Mouse (Mus musculus): Measurements from ENCODE around the gene Epb41l2.

Epb41l2 gene

DNA sequence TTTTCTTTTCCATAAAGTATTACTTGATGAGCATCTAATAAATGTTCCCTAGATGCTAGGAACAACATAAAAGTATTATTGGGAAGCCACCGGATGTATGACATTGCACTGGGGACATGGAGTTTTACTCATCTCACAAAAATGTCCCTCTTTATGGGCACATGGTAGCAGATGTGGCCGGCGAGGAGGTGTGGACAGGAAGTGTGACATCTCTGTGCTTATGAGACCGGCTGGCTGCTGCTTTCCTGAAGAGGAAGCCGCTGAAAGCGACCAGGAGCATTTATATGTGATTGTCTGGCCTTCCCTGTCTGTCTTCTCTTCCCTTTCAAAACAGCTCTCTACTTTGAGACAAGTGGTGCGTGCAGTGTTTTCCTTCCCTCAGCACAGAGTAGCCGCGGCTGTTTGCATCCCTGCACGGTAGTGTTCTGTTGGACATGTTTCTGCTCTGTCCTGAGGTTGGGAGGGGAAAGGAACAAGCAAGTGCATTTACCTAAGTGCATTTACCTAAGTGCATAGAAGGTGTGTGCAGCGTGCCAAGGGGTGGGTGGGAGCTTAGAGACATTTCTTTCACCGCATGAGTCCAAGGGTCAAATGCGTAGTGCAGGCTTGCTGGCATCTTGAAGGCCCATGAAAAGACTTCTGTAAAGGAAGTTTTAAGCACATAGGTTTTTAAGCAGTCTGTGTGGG, 74.9 kb downstream of the Epb41l2 start:
- DNase-seq (ENCODE audit: low read depth, low spot score) = no peak

DNA sequence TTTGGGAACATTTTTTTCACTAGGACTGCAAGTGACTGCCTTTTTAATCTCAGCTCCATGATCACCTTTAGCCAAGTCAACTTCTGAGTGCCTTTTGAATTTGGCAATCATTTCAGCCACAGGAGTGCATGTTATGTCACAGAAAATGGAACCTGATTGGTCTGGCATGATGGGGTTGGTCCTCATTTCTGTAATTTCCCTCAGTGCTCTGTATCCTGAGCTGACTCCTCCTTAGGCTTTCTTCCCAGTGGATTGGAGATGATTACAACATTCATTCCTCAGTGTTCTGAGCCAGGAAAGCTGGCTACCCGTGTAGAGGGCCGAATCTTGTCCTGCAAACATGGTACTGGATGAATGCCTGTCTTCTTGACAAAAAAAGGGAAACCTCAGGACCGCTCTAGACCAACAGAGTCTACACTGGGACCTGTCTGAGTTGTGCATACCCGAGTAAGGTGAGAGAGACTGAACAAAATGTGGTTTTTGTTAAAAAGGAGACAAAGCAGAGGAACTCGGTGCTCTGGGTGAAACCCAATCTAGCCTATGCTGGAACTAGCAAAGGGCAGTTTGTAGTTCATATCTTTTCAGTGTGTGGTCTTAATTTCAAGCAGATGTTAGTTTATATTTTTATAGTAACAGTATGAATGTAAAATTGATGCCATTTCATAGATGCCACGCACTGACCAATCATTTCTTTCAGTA, 77.3 kb downstream of the Epb41l2 start:
- DNase-seq (ENCODE audit: low read depth, low spot score) = no peak

DNA sequence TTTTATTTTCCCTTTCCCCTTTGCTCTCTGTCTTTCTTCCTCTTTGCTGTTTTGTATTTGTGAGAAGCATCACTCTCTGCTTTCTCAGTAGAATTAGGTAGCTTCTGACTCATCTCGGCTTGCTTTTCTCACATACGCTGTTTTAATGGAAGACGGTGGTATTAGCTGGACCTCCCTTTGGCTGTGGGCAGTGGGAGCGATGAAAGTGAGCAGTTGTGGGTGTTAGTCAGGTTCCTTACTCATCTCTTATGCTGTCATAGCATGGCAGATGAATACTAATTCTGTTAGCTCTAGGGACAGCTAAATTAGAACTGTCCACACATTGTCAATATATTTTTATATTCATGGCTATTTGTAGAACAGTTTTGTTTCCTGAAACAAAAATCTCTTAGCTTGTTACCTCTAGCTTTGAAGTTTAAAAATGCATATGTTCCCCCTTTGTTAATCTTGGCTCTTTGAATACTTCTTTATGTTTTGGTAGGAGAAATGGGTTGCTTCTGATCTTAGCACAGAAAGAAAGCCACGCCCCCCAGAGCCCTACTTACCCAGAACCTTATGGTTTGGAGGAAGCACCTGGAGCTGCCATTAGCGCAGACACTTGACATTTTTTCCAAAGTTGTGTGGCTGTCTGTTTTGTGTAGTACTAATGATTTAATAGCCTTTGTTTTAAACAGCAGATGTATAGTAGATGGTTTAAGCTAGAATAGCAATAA, 78.1 kb downstream of the Epb41l2 start:
- no peak for DNase-seq (ENCODE audit: low read depth, low spot score)

DNA sequence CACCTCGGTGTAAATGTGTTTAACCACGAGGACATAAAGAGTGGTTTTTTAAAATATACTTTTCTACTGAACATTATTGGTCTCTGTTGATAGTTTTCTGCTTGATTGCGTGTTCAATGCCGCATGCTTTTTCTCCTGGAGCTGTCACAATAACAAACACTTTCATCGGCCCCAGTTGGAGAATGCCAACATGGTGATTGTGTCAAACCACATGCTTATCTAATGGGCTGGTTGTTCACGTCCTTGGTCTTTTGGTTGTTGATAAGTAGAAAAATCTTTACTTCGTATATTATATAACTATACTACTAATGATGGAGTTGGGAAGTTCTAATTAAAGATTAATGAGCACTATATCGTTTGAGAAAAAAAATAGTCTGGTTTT, 78.7 kb downstream of the Epb41l2 start:
- no peak for DNase-seq (ENCODE audit: low read depth, low spot score)

DNA sequence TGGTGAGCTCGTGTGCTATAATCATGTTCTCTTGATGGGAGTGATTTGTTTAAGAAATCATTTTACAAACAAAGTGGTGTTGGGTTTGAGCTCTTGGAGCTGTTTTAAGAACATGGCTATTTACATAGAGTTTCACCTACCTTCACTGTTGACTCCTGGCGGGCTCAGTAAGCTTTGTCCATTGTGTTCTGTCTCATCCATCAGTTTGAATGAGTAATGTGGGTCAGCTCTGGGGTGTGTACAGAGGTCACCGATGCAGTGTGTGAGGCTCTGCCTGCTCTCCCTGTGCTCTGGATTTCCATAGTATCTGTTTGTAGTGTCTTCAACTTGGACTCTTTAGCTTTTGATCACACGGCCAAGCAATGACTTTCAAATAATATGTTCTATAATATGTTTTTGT, 79.6 kb downstream of the Epb41l2 start:
- no peak for DNase-seq (ENCODE audit: low read depth, low spot score)

DNA sequence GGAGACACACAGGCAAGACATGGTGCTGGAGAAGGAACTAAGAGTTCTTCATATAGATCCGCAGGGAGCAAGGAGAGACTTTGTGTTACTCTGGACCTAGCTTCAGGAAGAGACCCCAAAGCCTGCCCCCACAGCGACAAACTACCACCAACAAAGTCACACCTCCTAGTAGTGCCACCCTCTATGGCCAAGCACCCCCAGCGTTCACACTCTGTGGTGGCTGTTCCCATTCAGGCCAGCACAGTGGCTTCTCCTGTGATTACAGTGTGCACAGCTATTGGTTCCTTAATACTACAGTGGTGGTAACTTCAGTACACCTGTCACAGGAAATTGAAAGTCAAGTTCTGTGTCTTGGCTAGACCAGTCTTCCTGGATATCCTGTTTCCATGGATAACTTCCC, 80.3 kb downstream of the Epb41l2 start:
- no peak for DNase-seq (ENCODE audit: low read depth, low spot score)

DNA sequence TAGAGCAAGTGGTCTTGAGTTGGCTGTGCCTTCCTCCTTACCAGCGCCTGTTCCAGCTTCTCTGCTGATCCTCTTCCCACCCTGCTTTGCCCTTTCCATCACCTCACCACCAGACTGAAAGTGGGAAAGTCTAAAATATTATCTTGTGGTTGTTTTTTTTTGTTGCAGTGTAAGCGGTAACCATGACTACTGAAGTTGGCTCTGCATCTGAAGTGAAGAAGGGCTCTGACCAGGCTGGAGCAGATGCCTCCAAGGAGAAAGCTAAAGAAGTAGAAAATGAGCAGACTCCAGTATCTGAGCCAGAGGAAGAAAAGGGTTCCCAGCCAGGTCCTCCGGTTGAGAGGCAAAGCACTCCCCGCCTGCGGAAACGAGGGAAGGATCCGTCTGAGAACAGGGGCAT, 81.8 kb downstream of the Epb41l2 start:
- DNase-seq (ENCODE audit: low read depth, low spot score) = no peak

DNA sequence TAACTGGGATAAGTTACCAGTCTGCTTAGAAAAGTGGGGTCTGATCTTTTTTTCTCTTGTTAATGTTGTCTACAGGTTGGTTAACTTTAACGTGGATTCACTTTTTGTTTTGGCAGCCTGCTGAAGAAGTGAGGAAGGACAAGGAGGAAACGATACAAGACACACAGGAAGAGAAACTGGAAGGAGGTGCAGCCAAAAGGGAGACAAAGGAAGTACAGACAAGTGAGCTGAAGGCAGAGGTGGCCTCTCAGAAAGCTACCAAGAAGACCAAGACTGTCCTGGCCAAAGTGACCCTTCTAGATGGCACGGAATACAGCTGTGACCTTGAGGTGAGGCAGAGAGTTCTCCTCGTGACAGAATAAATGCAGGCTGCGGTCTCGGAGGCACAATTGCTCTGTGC, 84.0 kb downstream of the Epb41l2 start:
- no peak for DNase-seq (ENCODE audit: low read depth, low spot score)

DNA sequence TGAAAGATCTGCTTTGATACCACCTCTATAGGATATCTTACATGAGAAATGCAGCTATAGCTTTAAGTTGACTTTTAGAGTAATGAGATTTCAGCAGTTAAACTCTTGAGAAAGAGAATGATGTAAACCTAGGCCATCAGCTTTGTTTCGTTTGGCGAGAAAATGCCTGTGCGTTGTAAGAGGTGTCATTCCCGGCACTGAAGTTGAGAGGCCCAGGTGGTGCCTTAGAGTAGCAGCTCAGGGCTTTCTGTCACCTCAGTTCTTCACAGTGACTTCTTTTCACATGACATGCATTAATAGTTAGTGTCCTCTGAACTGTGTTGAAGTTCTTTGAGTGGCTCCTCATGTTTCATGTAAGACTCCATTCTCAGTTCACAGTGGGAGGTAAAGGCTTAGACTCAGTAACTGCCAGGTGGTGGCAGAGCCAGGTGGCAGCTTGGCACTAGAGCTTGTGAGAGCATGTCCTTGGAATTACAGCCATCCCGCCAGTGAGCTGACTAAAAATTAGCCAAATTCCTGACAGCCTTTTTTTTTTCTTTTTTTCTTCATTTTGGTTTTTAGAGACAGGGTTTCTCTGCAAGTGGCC, 84.7 kb downstream of the Epb41l2 start:
- DNase-seq (ENCODE audit: low read depth, low spot score) = no peak

DNA sequence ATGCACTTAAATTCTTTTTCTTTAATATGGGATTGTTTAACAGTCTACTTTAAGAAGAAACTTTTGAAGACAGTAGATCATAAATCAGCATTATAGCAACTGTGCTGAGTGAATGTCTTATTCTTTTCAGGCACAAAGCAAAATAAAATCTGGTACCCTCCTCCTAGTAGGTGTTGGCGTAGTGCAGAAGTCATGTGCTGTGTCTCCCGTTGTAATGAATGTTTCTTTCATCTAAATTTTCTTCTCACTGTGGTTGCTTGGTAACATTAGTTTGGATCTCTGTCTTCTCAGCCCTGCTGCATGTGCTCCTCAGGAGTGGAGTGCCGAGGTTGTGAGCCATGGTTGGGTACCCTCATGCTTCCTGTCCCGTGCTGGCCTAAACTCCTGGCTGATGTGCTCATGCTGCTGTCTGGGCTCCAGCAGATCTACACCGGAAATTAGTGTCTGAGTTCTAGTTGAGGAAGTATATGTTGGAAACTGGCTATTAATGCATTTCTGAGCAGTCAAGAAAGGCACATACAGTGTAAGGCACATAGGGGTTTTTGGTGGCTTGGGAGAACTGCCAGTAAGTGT, 87.4 kb downstream of the Epb41l2 start:
- DNase-seq (ENCODE audit: low read depth, low spot score) = no peak

DNA sequence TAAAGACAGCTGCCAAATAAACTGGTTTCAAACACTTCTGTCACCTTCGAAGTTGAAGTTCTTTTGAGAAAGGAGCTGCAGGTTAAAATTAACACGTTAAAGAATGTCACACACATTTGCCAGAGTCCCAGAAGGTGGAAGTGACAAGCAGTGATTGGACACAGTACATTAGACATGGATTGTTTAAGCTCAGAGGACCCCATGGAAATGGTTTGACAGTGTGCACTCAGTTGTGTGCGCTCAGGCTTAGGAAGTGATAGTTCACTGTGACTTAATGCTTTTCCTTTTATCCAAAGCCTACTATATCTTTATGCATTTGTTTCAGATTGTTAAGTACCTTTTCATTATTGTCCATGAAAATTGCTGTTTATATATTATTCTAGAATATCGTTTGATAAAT, 89.1 kb downstream of the Epb41l2 start:
- DNase-seq (ENCODE audit: low read depth, low spot score) = no peak

DNA sequence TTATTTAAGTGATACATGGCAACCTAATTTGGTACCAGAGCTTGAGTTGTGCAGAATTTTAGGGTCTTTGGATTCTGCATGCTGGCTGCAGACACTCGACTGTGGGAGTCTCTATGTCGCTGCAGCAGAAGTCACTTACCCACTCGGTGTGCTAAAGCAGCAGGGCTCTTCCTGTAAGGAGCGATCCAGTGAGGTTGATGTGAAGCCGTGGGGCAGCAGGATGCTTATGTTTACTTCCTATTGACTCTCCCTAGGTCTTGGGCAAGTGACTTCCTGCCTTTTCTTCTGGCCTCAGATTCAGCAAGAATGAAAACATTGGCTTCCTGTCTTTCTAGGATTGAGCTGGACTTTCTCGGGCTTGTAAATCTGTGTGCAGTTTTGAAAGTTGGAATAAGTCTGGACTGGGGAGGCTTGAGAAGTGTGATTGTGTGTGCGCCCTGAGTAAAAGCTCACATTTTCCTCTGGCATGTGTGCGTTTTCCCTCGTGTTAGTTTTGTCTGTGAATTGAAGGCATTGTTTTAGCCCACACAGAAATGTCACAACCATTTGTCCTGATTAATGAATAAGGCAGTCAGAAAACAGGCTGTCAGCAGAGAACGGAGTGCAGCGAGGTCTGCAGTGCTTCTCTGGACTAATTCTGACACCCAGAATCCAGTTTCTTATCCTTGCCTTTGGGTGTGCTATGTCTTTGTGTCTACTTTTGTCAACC, 89.9 kb downstream of the Epb41l2 start:
- DNase-seq (ENCODE audit: low read depth, low spot score) = no peak

DNA sequence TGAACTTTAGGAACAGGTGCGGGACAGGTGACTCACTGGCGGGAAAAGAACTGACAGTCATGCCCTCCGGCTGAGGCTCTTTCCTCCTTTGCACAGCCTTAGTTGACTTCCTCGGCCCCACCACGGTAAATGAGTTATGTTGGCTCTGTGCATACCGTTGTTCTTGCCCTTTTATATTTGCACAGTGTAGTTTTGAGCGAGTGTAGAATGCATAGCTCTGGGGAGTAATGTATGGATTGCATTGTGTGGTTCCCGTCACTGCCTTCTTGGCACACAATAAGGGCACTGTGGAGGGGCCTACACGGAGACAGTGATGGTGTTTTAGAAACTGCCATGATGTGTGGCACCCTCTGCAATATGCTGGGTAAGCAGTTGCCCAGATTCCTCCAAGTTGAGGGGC, 93.6 kb downstream of the Epb41l2 start:
- DNase-seq (ENCODE audit: low read depth, low spot score) = no peak

DNA sequence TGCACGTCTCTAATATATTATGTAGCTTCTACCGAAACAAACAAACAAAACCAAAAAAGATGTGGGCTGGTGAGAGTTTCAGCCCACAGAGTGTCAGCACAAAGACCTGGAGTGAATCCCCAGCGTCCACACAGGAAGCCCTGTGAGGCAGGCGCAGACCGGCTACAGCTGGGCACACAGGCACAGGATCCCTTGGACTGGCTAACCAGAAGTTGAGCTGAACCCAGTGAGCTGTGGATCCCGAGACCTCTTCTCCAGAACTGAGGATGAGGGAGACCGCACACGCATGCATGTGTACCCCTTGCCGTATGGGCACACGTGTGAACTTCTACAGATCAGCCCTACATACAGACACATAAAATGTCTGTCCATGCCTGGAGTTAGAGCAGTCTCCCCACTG, 94.2 kb downstream of the Epb41l2 start:
- no peak for DNase-seq (ENCODE audit: low read depth, low spot score)

DNA sequence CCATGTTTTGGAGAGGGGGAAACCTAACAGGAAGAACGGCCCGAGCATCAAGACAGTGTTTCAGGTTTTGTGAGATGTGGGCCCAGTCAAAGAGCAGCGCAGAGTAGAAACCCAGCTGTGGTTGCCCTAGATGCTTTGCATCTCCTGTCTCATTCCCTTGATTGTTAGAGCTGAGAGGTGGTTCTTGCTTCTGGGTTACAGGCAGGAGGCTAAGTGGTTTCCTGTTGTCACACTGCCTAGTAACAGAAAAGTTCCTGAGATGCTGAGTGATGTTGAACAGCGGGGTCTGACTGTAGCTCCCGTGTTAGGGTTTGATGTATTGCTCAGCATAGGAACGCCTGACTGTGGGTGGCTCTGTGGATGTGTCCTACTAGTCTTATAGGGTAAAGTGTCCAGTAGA, 97.5 kb downstream of the Epb41l2 start:
- no peak for DNase-seq (ENCODE audit: low read depth, low spot score)

DNA sequence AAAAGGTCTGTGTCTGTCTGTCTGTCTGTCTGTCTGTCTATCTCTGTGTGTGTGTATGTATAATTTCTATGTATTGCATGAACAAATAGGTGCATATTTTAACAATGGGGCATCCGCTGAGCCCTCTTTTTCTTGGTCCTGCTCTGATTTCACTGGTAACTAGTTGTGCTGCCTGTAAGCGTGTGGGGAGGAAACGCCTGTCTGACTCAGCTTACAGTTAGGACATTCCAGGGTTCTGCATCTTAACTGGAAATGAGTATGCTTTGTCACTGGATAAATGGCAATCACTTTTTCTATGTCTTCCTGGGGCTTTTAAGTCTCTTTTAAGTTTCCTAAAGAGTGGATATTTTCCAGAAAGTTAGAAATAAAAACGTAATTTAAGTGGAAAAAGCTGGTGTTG, 98.4 kb downstream of the Epb41l2 start:
- no peak for DNase-seq (ENCODE audit: low read depth, low spot score)

DNA sequence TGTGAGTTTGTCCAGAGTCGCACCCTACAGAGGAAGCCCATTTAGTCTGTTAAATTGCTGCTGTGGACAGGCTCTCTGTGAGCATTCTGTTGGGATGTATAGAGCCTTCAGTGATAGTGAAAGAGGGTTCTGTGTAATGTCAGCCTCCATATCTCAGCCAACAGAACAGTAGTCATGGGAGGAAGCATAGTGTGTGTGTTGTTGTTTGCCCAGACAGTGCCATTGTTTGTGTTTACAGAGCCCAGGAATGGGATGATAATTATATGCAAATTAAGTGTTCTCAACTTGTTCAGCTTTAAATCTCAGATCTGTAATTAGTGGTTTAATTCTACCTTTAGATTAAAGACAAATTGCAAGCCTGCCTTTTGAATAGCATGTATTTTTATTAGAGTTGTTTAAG, 102.2 kb downstream of the Epb41l2 start:
- DNase-seq (ENCODE audit: low read depth, low spot score) = no peak

DNA sequence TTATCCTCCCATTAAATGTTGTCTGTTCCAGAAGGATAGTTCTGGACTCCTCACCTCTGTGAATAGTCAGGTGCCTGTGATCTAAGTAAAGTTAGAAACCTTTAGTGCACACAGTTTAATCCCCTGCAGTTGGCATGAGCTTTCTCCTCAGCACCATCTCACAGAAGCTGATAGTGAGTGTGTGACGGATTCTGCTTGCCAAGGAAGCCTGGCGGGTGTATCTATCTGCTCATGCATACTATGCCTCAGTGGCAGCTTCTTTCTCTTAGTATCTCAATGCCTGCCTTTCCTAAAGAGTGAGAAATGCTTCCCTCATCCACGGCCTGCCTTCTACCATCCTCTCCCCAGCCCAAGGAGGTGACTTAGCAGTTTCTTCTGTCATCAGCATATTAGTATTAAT, 103.1 kb downstream of the Epb41l2 start:
- DNase-seq (ENCODE audit: low read depth, low spot score) = no peak

DNA sequence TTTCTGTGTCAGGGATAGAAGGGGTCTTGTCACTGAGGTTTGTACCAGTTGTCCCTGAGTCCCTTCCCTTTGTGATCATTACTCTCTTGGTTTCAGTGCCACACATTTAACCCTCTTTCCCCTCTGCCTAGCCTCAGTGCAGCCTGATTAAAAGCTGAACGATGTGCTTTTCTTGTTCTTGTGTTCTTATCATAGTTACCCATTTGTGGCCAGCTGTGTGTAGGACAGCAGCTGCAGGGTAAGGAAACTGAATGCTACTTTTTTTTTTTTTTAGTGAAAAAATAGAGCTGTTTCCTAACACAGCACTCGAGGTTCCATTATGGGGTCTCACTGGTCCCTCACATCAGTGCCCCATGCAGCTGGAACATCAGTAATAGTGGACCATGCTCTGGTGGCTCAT, 106.9 kb downstream of the Epb41l2 start:
- DNase-seq (ENCODE audit: low read depth, low spot score) = no peak

DNA sequence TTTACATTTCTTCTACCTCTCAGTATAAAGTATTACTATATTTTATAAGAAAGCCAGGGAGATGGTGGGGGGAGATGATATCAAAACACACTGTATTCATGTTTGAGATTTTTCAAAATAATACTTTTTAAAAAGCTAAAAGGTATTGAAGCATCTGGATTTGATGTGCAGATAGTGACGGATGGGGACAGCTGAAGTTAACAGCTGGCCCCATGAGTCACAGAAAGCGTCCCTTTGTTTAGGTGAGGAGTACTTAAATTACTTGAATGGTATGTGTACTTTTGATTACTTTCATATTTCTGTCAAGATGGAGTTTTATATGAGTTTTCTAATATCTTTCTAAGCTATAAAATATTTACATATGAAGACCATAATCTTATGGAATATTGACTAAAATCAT, 112.3 kb downstream of the Epb41l2 start:
- no peak for DNase-seq (ENCODE audit: low read depth, low spot score)

DNA sequence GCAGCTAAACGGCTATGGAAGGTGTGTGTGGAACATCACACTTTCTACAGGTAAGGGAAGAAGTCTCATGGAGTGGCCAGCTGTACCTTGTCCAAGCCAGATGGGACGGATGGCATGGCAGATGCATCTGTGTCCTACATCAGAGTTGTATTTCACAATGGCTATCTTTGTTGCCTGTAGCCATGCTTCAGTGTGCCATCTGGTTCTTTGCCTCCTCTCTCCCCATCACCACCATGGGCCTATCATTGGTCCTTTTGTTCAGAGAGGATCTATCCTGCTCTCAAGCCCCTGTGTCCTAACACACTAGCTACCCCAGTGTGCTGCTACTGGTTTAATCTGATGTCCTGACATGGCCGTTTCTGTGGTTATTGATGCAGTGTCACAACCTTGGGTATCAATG, 120.1 kb downstream of the Epb41l2 start:
- no peak for DNase-seq (ENCODE audit: low read depth, low spot score)

DNA sequence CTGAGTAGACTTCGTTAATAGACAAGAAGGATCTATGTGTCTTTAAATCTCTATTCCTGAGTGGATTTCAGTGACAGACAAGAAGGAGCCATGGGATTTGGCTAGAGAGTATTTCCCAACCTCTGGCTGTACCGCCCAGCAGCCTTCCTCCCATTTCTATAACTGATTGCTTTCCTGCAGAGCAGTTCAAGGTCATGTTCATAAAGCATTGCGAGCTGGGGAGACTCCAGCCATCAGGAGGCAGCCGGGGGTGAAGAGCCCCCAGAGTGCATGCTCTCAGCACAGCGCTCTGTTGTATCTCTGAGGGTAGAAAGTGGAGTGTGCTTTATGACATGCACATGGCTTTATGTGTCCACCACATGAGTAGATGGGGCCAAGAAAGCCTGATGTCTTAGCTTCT, 123.2 kb downstream of the Epb41l2 start:
- no peak for DNase-seq (ENCODE audit: low read depth, low spot score)
